Mouse (Mus musculus) liver, adult 2 months (tissue): ENCODE measurements at regions not wholly inside any gene's neighbourhood (a gene's known extent, or its start where the extent isn't known, plus 50 kb on each side); places are given as distances from the start of the nearest gene placed in this dataset.

Experiments used
- DNase-seq: peaks from one replicate; pipeline ENCODE4 v3.0.0-alpha.2; 2011; ENCODE audit warnings: low read depth, low spot score; ENCODE audit errors: extremely low read depth
- H3K27ac ChIP-seq: fragments of 200-500 bp; replicated peaks from 2 replicates; pipeline ENCODE4 v1.5.1; 2012; ENCODE audit warnings: low read depth, mild to moderate bottlenecking, control low read depth, inconsistent platforms, low read length; ENCODE audit not compliant: insufficient read depth
- H3K27me3 ChIP-seq: fragments of 200-500 bp; 2 replicates; pipeline ENCODE4 v1.6.1; 2012; ENCODE audit warnings: mild to moderate bottlenecking, moderate library complexity, low read length, inconsistent platforms; ENCODE audit not compliant: control insufficient read depth, insufficient read depth
- H3K36me3 ChIP-seq: fragments of 200-500 bp; 2 replicates; pipeline ENCODE4 v1.6.1; 2012; ENCODE audit warnings: low read length, inconsistent platforms; ENCODE audit not compliant: control insufficient read depth, insufficient read depth
- H3K4me1 ChIP-seq: fragments of 200-500 bp; 2 replicates; pipeline ENCODE4 v1.6.1; 2011; ENCODE audit warnings: low read length; ENCODE audit not compliant: control insufficient read depth, insufficient read depth
- H3K4me3 ChIP-seq: fragments of 200-500 bp; 2 replicates; pipeline ENCODE4 v1.5.1; 2011; ENCODE audit warnings: low read depth, mild to moderate bottlenecking, control low read depth, low read length, moderate library complexity; ENCODE audit not compliant: insufficient read depth
- H3K79me2 ChIP-seq: fragments of 200-500 bp; 2 replicates; pipeline ENCODE4 v1.6.1; 2012; ENCODE audit warnings: inconsistent platforms, mild to moderate bottlenecking, low read length, moderate library complexity; ENCODE audit not compliant: control insufficient read depth, insufficient read depth
- H3K9ac ChIP-seq: fragments of 200-500 bp; 2 replicates; pipeline ENCODE4 v1.6.1; 2012; ENCODE audit warnings: low read depth, mild to moderate bottlenecking, control low read depth, inconsistent platforms, low read length
- CTCF ChIP-seq: fragments of 200-500 bp; IDR thresholded peaks from 2 replicates; pipeline ENCODE4 v1.5.1; 2011; ENCODE audit warnings: low read depth, low read length, control low read depth
- POLR2A ChIP-seq: fragments of 200-500 bp; IDR thresholded peaks from 2 replicates; pipeline ENCODE4 v1.6.1; 2011; ENCODE audit warnings: low read length, control low read depth; ENCODE audit not compliant: insufficient read depth; ENCODE audit errors: extremely low read depth
- WGBS: fragments of 180-500 bp; shearing (Covaris S2); methylation state at CpG from one replicate; pipeline ENCODE4 v1.1.7; 2018; 5-methylcytosine and 5-hydroxymethylcytosine counted together

DNA sequence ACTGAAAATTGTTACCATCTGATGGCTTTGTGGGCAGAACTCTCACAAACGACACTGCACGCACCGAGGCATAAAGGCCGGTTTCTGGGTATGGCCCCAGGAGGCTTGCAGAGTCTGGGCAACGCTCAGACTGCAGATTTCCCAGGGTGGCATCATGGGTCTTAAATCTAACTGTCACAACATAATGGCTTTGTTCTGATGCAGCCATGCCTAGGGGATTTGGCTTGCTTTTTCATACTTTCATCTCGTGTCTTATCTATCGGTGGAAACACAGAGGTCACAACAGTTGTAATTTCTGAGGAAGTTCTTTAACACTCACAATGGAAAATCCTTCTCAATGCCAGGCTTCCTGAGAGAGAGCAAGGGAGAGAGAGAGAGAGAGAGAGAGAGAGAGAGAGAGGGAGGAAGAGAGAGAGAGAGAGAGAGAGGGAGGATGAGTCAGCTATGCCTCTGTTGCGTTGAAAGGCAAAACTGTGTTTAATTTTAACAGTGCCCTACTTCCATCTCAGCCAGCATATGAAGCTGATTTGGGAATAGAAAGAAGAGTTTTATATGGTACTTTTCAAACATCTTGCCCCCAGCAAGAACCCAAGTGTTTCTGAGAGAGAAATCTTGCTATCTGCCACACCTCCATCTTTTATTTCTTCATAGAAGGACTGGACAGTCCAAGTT lies 224.6 kb upstream of the Prdm1 start:
- Histone ChIP-seq H3K27me3 (no peaks in the 10 kb centered on the region; the same call in 1 of the 2 replicates), H3K4me3 (no peak overlapping the region), H3K9ac (no peak overlapping the region), H3K4me1 (no peaks in the 10 kb centered on the region; the same call in 1 of the 2 replicates), H3K79me2 (no peaks in the 10 kb centered on the region), H3K36me3 (no peaks in the 10 kb centered on the region), H3K27ac (no peak overlapping the region)
- no peak for TF ChIP-seq POLR2A
- no peak for TF ChIP-seq CTCF
- no peak for DNase-seq
- WGBS = 92% methylated on average over 8 of the region's 8 CpGs

DNA sequence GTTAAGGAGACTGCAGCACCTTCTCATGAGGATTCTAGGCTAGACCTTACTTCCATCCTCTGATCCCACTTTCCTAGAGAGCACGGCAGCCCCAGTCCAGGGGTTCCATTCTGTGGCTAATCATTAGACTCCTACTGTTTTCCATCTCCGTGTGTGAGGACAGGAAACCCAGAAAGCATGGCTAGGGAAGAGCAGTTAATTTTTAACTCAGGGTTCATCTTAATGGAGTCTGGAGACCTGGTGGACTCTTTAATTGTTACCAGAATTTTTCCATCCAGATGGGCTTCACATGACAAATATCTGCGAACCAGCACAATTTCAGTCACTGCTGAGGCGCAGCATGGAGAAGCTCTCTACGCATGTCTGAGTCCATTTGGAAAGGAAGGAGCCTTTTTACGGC lies 222.8 kb upstream of the Prdm1 start:
- H3K79me2 ChIP-seq = no peaks in the 10 kb centered on the region
- no peaks in the 10 kb centered on the region for H3K36me3 ChIP-seq
- WGBS = 72% methylated on average over 6 of the region's 6 CpGs
- no peak for TF ChIP-seq POLR2A
- no peak for TF ChIP-seq CTCF
- H3K4me3 ChIP-seq = no peak overlapping the region
- peak; percentile 17 for DNase-seq
- H3K27me3 ChIP-seq = no peaks in the 10 kb centered on the region; the same call in 1 of the 2 replicates
- H3K27ac ChIP-seq = no peak overlapping the region
- no peak overlapping the region for H3K9ac ChIP-seq
- H3K4me1 ChIP-seq = no peaks in the 10 kb centered on the region; the same call in 1 of the 2 replicates

DNA sequence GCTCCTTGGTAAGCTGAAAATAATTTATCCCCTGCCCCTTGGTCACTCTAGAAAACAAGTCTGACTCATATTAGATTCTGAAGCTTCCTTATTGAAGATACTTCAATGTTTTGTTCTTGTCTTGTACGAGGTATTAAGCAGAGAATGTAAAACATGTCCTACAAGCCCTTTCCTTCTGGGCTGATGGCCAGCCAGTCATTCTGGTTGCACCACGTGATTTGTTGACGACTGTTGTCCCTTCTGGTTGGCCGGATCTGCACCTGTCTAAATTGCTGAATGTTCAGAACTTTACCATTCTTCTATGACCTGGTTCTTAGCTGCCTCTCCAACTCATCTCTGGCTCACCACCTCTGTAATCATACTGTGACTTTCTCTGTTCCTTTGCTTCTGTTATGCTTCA lies 220.9 kb upstream of the Prdm1 start:
- DNase-seq = no peak
- H3K36me3 ChIP-seq = no peaks in the 10 kb centered on the region
- no peaks in the 10 kb centered on the region for H3K79me2 ChIP-seq
- H3K9ac ChIP-seq = no peak overlapping the region
- H3K4me1 ChIP-seq = no peaks in the 10 kb centered on the region; the same call in 1 of the 2 replicates
- no peak overlapping the region for H3K4me3 ChIP-seq
- TF ChIP-seq CTCF = no peak
- no peak for TF ChIP-seq POLR2A
- H3K27ac ChIP-seq = no peak overlapping the region
- WGBS = 61% methylated on average over 4 of the region's 4 CpGs
- no peaks in the 10 kb centered on the region; the same call in 1 of the 2 replicates for H3K27me3 ChIP-seq

DNA sequence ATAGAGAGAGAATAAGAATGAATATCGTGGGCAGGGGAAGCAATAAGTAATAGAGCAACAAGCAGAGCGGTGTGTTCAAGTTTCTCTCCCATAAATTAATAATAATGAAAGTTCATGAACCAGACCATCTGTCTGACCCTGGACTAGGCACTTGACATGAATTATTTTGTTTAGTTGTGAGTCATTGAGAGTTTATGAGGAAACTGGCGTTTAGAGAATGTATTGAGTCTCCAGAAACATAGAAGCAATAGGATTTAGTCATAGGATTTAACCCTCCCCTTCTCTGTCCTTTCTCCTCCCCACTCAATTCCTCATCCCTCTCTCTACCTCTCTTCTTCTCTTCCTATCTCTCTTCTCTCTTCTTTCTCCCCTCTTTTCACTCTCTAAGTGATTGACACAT lies 219.1 kb upstream of the Prdm1 start:
- TF ChIP-seq CTCF = no peak
- DNase-seq = no peak
- Histone ChIP-seq H3K36me3 (no peaks in the 10 kb centered on the region), H3K4me3 (no peak overlapping the region), H3K79me2 (no peaks in the 10 kb centered on the region), H3K27ac (no peak overlapping the region), H3K9ac (no peak overlapping the region), H3K4me1 (no peaks in the 10 kb centered on the region; the same call in 1 of the 2 replicates), H3K27me3 (no peaks in the 10 kb centered on the region)
- 89% methylated on average over 3 of the region's 3 CpGs for WGBS

DNA sequence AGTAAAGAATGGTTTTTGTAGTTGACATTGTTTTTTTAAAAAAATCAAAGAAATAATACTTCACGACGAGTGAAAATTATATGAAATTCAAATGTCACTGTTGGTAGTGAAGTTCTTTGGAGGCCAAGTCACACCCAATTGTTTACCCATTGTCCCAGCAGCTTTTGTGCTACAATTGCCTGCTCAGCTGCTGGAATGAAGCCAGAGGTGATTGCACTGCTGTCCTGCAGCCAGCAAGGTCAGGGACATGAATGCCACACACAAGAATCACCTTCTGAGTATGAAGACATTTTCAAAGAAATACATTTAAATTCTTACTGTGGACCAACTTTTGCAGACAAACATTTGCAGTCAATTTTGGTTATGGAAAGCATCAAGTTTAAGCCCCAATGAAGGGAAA lies 215.9 kb upstream of the Prdm1 start:
- DNase-seq = peak; percentile 74
- WGBS = 35% methylated on average over 2 of the region's 2 CpGs
- no peak for TF ChIP-seq CTCF
- TF ChIP-seq POLR2A = no peak

DNA sequence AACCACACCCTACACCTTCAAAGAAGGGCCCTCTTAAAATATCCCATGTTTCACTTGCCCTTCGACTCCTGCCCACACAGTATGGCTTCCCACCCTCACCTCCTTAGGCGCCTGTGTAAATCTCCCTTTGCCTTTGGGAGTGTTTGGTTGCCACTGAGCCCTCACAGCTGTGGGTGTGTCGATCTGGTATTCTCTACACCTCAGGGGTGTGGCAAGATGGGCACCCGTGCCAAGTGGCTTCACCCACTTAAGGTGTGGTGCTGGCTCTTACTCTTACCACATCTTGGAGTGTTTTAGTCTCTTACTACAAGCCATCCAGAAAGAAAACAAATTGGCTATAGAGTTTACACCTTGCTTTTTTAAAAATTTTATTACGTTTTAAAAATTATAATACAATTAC lies 205.3 kb upstream of the Prdm1 start:
- Histone ChIP-seq H3K4me3 (no peak overlapping the region), H3K27me3 (no peaks in the 10 kb centered on the region), H3K27ac (no peak overlapping the region), H3K4me1 (no peaks in the 10 kb centered on the region), H3K36me3 (no peaks in the 10 kb centered on the region), H3K79me2 (no peaks in the 10 kb centered on the region), H3K9ac (no peak overlapping the region)
- WGBS = 89% methylated on average over 5 of the region's 5 CpGs
- no peak for DNase-seq
- TF ChIP-seq POLR2A = no peak
- TF ChIP-seq CTCF = no peak

More for the DNA sequence above, 215.9 kb upstream of the Prdm1 start:
- H3K4me3 ChIP-seq = no peak overlapping the region
- no peaks in the 10 kb centered on the region for H3K27me3 ChIP-seq
- no peaks in the 10 kb centered on the region; the same call in 1 of the 2 replicates for H3K4me1 ChIP-seq
- no peak overlapping the region for H3K9ac ChIP-seq
- no peak overlapping the region for H3K27ac ChIP-seq
- no peaks in the 10 kb centered on the region for H3K36me3 ChIP-seq
- no peaks in the 10 kb centered on the region for H3K79me2 ChIP-seq
